Mouse (Mus musculus): ENCODE data around the gene Acer3.

The Acer3 gene

GRCm38 (mm10) chr7:98321083-98321482, at the start of gene Acer3:
Gene Acer3 (minus strand): TSS chr7:98321208.
- in situ Hi-C loops (cut with MboI) = no loop called here

GRCm38 (mm10) chr7:98369762-98370369, 48.9 kb upstream of the Acer3 start:
- in situ Hi-C loops (cut with MboI) = no loop called here

GRCm38 (mm10) chr7:98361662-98362061, 40.7 kb upstream of the Acer3 start:
- in situ Hi-C loops (cut with MboI) = no loop called here

GRCm38 (mm10) chr7:98361063-98361652, 40.1 kb upstream of the Acer3 start, which contains the start of gene Tsku:
Gene Tsku (minus strand): TSS chr7:98361328.
- in situ Hi-C loops (cut with MboI) = no loop called here

GRCm38 (mm10) chr7:98360621-98360990, 39.6 kb upstream of the Acer3 start:
- in situ Hi-C loops (cut with MboI) = no loop called here

GRCm38 (mm10) chr7:98359951-98360620, 39.1 kb upstream of the Acer3 start:
- in situ Hi-C loops (cut with MboI) = no loop called here

GRCm38 (mm10) chr7:98358016-98358415, 37.0 kb upstream of the Acer3 start:
- in situ Hi-C loops (cut with MboI) = no loop called here

- in situ Hi-C loops (cut with MboI) = no loop called here
Observed at GRCm38 (mm10) chr7:98357324-98357723, 36.3 kb upstream of the Acer3 start.

- in situ Hi-C loops (cut with MboI) = no loop called here
Observed at GRCm38 (mm10) chr7:98354921-98355310, 33.9 kb upstream of the Acer3 start.

GRCm38 (mm10) chr7:98354160-98354920, 33.3 kb upstream of the Acer3 start:
- in situ Hi-C loops (cut with MboI) = no loop called here

GRCm38 (mm10) chr7:98353616-98354015, 32.6 kb upstream of the Acer3 start:
- in situ Hi-C loops (cut with MboI) = no loop called here

GRCm38 (mm10) chr7:98351523-98351922, 30.5 kb upstream of the Acer3 start:
- in situ Hi-C loops (cut with MboI) = no loop called here

- in situ Hi-C loops (cut with MboI) = no loop called here
Observed at GRCm38 (mm10) chr7:98349821-98350220, 28.8 kb upstream of the Acer3 start.

GRCm38 (mm10) chr7:98349096-98349495, 28.1 kb upstream of the Acer3 start:
- in situ Hi-C loops (cut with MboI) = no loop called here

- in situ Hi-C loops (cut with MboI) = no loop called here
Observed at GRCm38 (mm10) chr7:98348043-98348442, 27.0 kb upstream of the Acer3 start.

GRCm38 (mm10) chr7:98347471-98347870, 26.5 kb upstream of the Acer3 start:
- in situ Hi-C loops (cut with MboI) = no loop called here

GRCm38 (mm10) chr7:98345036-98345435, 24.0 kb upstream of the Acer3 start:
- in situ Hi-C loops (cut with MboI) = no loop called here

- in situ Hi-C loops (cut with MboI) = no loop called here
Observed at GRCm38 (mm10) chr7:98344361-98344760, 23.4 kb upstream of the Acer3 start.

- in situ Hi-C loops (cut with MboI) = no loop called here
Observed at GRCm38 (mm10) chr7:98342249-98342648, 21.2 kb upstream of the Acer3 start.

GRCm38 (mm10) chr7:98341475-98341874, 20.5 kb upstream of the Acer3 start:
- in situ Hi-C loops (cut with MboI) = no loop called here

GRCm38 (mm10) chr7:98340343-98340742, 19.3 kb upstream of the Acer3 start:
- in situ Hi-C loops (cut with MboI) = no loop called here

GRCm38 (mm10) chr7:98333987-98334386, 13.0 kb upstream of the Acer3 start:
- in situ Hi-C loops (cut with MboI) = no loop called here

GRCm38 (mm10) chr7:98333507-98333906, 12.5 kb upstream of the Acer3 start:
- in situ Hi-C loops (cut with MboI) = no loop called here
